Mouse (Mus musculus): ENCODE data around the gene Mast4. TPM values are rescaled to one million over a fixed set of nuclear protein-coding genes. Genes with fewer than 3 reads are reported as not detected.
"Not testable (repeated sequence)": the region's sequence is repeated elsewhere in the genome, so short reads cannot be mapped to it uniquely, and the experiment has no call there.

The Mast4 gene
- polyA plus RNA-seq (2015; fragmentation: Nextera tagmentation; extraction: Ambion mirVana): 2.6 and 2.8 TPM in 2 replicates

DNA sequence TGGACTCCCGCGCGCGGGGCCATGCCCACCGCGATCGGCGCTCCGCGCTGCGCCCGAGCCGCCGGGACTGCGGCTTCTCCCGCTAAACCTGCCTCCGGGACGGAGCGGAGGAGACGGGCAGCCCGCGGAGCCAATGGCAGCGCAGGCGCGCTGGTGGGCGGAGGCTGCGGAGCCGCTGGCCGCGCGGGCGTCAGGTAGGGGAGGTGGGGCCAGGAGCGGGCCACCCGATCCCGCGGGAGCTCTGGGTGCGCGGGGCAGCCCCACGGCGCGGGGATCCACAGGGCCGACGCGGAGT lies at the start of gene Mast4:
Gene Mast4 (minus strand): TSS at position 106 of the 295 bp plus-strand sequence.
- no peak within 1 kb of the TSS for H3K27ac ChIP-seq (ENCODE audit: low read depth)
- H3K9me3 ChIP-seq (ENCODE audit: low read length): no peaks in the 10 kb centered on the region
- peak within 1 kb of the TSS; percentile 59 for H3K4me3 ChIP-seq (ENCODE audit: low read depth, low read length)
- no peaks in the 10 kb centered on the region for H3K36me3 ChIP-seq (replicated peaks; ENCODE audit: insufficient read depth, low read length)
- H3K4me1 ChIP-seq (ENCODE audit: insufficient read depth): peaks cover 13% of the 10 kb centered on the region
- peak; percentile 76 for DNase-seq
- WGBS (ENCODE audit: insufficient replicate concordance): 2% methylated on average over 33 of the region's 44 CpGs
- H3K4me2 ChIP-seq (ENCODE audit: low read depth, low read length): peak within 1 kb of the TSS; percentile 88
- H3K9ac ChIP-seq (replicated peaks): peak within 1 kb of the TSS; percentile 34
- TF ChIP-seq EP300 (IDR thresholded peaks at IDR 0.05; ENCODE audit: low read depth) (no peak), CTCF (IDR thresholded peaks at IDR 0.05; ENCODE audit: low read depth) (no peak)
- H3K27me3 ChIP-seq (ENCODE audit: insufficient read depth, low read length): peaks cover 50% of the 10 kb centered on the region
- peak; percentile 96 for ATAC-seq

DNA sequence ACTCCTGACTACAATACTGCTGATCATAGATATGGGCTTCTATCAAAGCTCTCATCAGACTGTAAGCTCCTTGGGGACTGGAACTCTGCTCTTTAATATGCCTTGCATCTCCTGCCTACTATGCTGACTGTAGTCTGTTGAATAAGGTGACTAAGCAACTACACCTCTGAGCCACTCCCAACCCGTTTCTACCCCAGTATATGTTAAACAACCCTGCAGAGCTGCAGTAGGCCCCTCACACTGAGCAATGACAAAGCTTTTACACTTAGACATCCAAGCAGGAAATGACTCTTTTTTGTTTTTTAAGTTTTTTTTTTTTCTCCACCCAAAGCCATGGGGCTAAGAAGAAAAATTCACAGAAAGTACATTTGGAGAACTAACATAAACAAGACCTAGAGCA lies 40.2 kb upstream of the Mast4 start:
- ATAC-seq (no peak), DNase-seq (no peak)
- H3K27me3 ChIP-seq (ENCODE audit: insufficient read depth, low read length): no peaks in the 10 kb centered on the region
- no peaks in the 10 kb centered on the region for H3K36me3 ChIP-seq (replicated peaks; ENCODE audit: insufficient read depth, low read length)
- H3K4me1 ChIP-seq (ENCODE audit: insufficient read depth): no peaks in the 10 kb centered on the region
- WGBS (ENCODE audit: insufficient replicate concordance): 22% methylated on average over 1 of the region's 1 CpGs
- no peaks in the 10 kb centered on the region for H3K9me3 ChIP-seq (ENCODE audit: low read length)
- H3K4me2 ChIP-seq (ENCODE audit: low read depth, low read length): no peak overlapping the region
- TF ChIP-seq EP300 (IDR thresholded peaks at IDR 0.05; ENCODE audit: low read depth): no peak
- TF ChIP-seq CTCF (IDR thresholded peaks at IDR 0.05; ENCODE audit: low read depth): no peak
- no peak overlapping the region for H3K27ac ChIP-seq (ENCODE audit: low read depth)
- no peak overlapping the region for H3K9ac ChIP-seq (replicated peaks)
- H3K4me3 ChIP-seq (ENCODE audit: low read depth, low read length): no peak overlapping the region

DNA sequence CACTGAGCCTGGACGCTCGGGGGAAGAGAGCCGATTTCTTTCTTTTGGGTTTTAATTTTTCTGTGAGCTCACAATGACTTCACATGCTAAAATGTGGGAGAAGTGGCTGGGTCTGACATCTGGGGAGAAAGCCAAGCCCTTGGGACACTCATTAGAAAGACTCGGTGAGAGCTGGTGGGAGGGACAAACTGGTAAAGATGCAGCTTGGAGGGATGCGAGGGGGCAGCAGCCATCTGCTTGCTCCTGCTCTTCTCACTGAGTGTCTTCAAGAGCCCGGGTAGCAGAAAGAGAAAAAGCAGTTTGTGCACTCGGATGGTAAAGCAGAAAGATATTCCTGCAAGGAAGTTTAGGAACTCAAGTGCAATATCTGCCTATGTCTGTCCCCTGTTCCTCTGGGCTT lies 34.9 kb upstream of the Mast4 start:
- Histone ChIP-seq H3K4me2 (ENCODE audit: low read depth, low read length) (no peak overlapping the region), H3K9ac (replicated peaks) (no peak overlapping the region), H3K27ac (ENCODE audit: low read depth) (no peak overlapping the region), H3K27me3 (ENCODE audit: insufficient read depth, low read length) (no peaks in the 10 kb centered on the region), H3K36me3 (replicated peaks; ENCODE audit: insufficient read depth, low read length) (no peaks in the 10 kb centered on the region), H3K4me1 (ENCODE audit: insufficient read depth) (no peaks in the 10 kb centered on the region), H3K4me3 (ENCODE audit: low read depth, low read length) (no peak overlapping the region), H3K9me3 (ENCODE audit: low read length) (no peaks in the 10 kb centered on the region)
- DNase-seq (no peak), ATAC-seq (no peak)
- TF ChIP-seq EP300 (IDR thresholded peaks at IDR 0.05; ENCODE audit: low read depth) (no peak), CTCF (IDR thresholded peaks at IDR 0.05; ENCODE audit: low read depth) (no peak)
- 79% methylated on average over 7 of the region's 7 CpGs for WGBS (ENCODE audit: insufficient replicate concordance)

DNA sequence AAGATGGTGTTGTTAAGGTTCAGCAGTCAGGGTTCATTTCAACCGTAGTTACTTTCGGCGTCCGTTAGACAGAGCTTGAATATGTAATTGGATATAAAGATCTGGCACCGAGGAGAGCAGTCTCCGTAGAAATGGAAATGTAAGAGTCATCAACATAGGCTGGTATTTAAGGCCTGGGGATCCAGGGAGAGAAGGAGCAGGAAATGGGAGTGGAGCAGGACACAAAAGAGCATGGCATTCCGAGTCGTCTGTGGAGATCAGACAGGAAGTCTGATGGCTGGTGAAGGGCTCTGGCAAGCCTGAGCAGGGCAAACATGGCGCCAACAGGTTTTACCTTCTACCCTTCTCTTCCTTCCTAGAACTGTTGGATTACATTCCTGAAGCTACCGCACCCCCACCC lies 28.9 kb upstream of the Mast4 start:
- Histone ChIP-seq H3K4me1 (ENCODE audit: insufficient read depth) (no peaks in the 10 kb centered on the region), H3K36me3 (replicated peaks; ENCODE audit: insufficient read depth, low read length) (no peaks in the 10 kb centered on the region), H3K27ac (ENCODE audit: low read depth) (no peak overlapping the region), H3K4me2 (ENCODE audit: low read depth, low read length) (no peak overlapping the region), H3K9me3 (ENCODE audit: low read length) (no peaks in the 10 kb centered on the region), H3K9ac (replicated peaks) (no peak overlapping the region), H3K27me3 (ENCODE audit: insufficient read depth, low read length) (no peaks in the 10 kb centered on the region), H3K4me3 (ENCODE audit: low read depth, low read length) (no peak overlapping the region)
- TF ChIP-seq CTCF (IDR thresholded peaks at IDR 0.05; ENCODE audit: low read depth) (no peak), EP300 (IDR thresholded peaks at IDR 0.05; ENCODE audit: low read depth) (no peak)
- 75% methylated on average over 10 of the region's 10 CpGs for WGBS (ENCODE audit: insufficient replicate concordance)
- DNase-seq (no peak), ATAC-seq (no peak)

DNA sequence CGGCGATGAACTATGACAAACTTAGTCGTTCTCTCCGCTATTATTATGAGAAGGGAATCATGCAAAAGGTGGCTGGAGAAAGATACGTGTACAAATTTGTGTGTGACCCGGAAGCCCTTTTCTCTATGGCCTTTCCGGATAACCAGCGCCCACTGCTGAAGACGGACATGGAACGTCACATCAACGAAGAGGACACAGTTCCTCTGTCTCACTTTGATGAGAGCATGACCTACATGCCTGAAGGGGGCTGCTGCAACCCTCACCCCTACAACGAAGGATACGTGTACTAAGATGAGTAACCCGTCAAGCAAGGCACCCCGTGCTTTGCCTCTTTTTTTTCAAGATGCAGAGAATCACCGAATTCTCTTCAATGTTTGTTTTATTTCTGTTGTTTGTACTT lies 23.1 kb upstream of the Mast4 start:
- not testable (repeated sequence) for H3K36me3 ChIP-seq (replicated peaks; ENCODE audit: insufficient read depth, low read length); ATAC-seq; H3K4me3 ChIP-seq (ENCODE audit: low read depth, low read length); H3K4me2 ChIP-seq (ENCODE audit: low read depth, low read length); H3K9ac ChIP-seq (replicated peaks); H3K4me1 ChIP-seq (ENCODE audit: insufficient read depth); H3K27me3 ChIP-seq (ENCODE audit: insufficient read depth, low read length); DNase-seq; H3K27ac ChIP-seq (ENCODE audit: low read depth); H3K9me3 ChIP-seq (ENCODE audit: low read length)
- WGBS (ENCODE audit: insufficient replicate concordance): 88% methylated on average over 16 of the region's 16 CpGs

DNA sequence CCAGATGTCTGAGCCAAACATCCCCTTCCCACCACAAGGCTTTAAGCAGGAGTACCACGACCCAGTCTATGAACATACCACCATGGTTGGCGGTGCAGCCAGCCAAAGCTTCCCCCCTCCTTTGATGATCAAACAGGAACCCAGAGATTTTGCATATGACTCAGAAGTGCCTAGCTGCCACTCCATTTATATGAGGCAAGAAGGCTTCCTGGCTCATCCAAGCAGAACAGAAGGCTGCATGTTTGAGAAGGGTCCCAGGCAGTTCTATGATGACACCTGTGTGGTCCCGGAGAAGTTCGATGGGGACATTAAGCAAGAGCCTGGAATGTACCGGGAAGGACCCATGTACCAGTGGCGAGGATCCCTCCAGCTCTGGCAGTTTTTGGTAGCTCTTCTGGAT lies 22.6 kb upstream of the Mast4 start:
- H3K4me3 ChIP-seq (ENCODE audit: low read depth, low read length); ATAC-seq; H3K4me2 ChIP-seq (ENCODE audit: low read depth, low read length); H3K9me3 ChIP-seq (ENCODE audit: low read length); DNase-seq; H3K4me1 ChIP-seq (ENCODE audit: insufficient read depth); H3K9ac ChIP-seq (replicated peaks); H3K27me3 ChIP-seq (ENCODE audit: insufficient read depth, low read length); H3K36me3 ChIP-seq (replicated peaks; ENCODE audit: insufficient read depth, low read length); H3K27ac ChIP-seq (ENCODE audit: low read depth): not testable (repeated sequence)
- WGBS (ENCODE audit: insufficient replicate concordance): 93% methylated on average over 4 of the region's 6 CpGs

DNA sequence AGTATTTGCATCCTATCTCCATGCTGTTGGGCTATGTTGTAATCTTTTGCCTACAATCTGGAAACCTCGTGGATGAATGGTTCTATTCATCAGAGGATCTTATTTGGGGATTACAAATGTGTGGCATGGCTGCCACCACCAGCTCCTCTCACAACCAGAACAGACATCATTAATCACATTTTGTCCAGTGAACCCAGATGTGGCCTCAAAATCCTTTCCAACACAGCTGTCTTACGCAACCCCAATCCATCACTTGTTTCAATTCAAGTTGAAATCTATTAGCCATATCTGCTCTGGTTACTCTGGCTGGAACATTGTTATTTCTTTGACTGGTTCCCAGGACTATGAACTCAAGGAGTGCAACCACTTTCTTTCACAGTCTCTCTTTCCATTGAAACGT lies 20.4 kb upstream of the Mast4 start:
- no peaks in the 10 kb centered on the region for H3K4me1 ChIP-seq (ENCODE audit: insufficient read depth)
- no peak overlapping the region for H3K27ac ChIP-seq (ENCODE audit: low read depth)
- no peak for ATAC-seq
- no peaks in the 10 kb centered on the region for H3K36me3 ChIP-seq (replicated peaks; ENCODE audit: insufficient read depth, low read length)
- 68% methylated on average over 3 of the region's 3 CpGs for WGBS (ENCODE audit: insufficient replicate concordance)
- no peak overlapping the region for H3K9ac ChIP-seq (replicated peaks)
- no peak overlapping the region for H3K4me3 ChIP-seq (ENCODE audit: low read depth, low read length)
- H3K4me2 ChIP-seq (ENCODE audit: low read depth, low read length): no peak overlapping the region
- no peaks in the 10 kb centered on the region for H3K27me3 ChIP-seq (ENCODE audit: insufficient read depth, low read length)
- no peak for DNase-seq
- no peaks in the 10 kb centered on the region for H3K9me3 ChIP-seq (ENCODE audit: low read length)
- no peak for TF ChIP-seq EP300 (IDR thresholded peaks at IDR 0.05; ENCODE audit: low read depth)
- TF ChIP-seq CTCF (IDR thresholded peaks at IDR 0.05; ENCODE audit: low read depth): no peak
